Mouse (Mus musculus): ENCODE data around the gene Chrd.

GRCm38 (mm10) chr16:20733731-20734730 is 1.1 kb downstream of the Chrd start, which contains the start of gene Thpo:
- no peak for TF ChIP-seq CTCF (IDR thresholded peaks at IDR 0.05; ENCODE audit: control insufficient read depth, insufficient read depth, insufficient read length)
- TF ChIP-seq MAX (IDR thresholded peaks at IDR 0.05), result no peak
- TF ChIP-seq USF1 (IDR thresholded peaks at IDR 0.05; ENCODE audit: low read depth), result no peak
